Mouse (Mus musculus) heart, embryonic 12.5 days (tissue): ENCODE measurements around the gene Ap1s1. TPM values are rescaled to one million over a fixed set of nuclear protein-coding genes. Genes with fewer than 3 reads are reported as not detected.

Experiments
- ATAC-seq: fragments of 200-750 bp; cut with Nextera tagmentation; 2 replicates; pipeline ENCODE4 v1.8.0; 2017; ENCODE audit warnings: moderate TSS enrichment, moderate library complexity; ENCODE audit not compliant: insufficient number of reproducible peaks, low FRiP score
- H3K27ac ChIP-seq: fragments of 300-500 bp; sonication (generic); 2 replicates; pipeline ENCODE4 v1.5.1; 2016; ENCODE audit warnings: mild to moderate bottlenecking, moderate library complexity; ENCODE audit not compliant: poor library complexity, severe bottlenecking
- H3K27me3 ChIP-seq: fragments of 300-500 bp; sonication (generic); replicated peaks from 2 replicates; pipeline ENCODE4 v1.6.1; 2016; ENCODE audit warnings: mild to moderate bottlenecking, moderate library complexity
- H3K36me3 ChIP-seq: fragments of 300-500 bp; sonication (generic); 2 replicates; pipeline ENCODE4 v1.6.1; 2016; ENCODE audit warnings: mild to moderate bottlenecking, moderate library complexity
- H3K4me1 ChIP-seq: fragments of 300-500 bp; sonication (generic); replicated peaks from 2 replicates; pipeline ENCODE4 v1.6.1; 2016; ENCODE audit warnings: mild to moderate bottlenecking
- H3K4me2 ChIP-seq: fragments of 300-500 bp; sonication (generic); 2 replicates; pipeline ENCODE4 v1.6.1; 2016; ENCODE audit warnings: mild to moderate bottlenecking, moderate library complexity
- H3K4me3 ChIP-seq: fragments of 300-500 bp; sonication (generic); 2 replicates; pipeline ENCODE4 v1.5.1; 2016; ENCODE audit warnings: mild to moderate bottlenecking
- H3K9ac ChIP-seq: fragments of 300-500 bp; sonication (generic); 2 replicates; pipeline ENCODE4 v1.6.1; 2016; ENCODE audit warnings: mild to moderate bottlenecking, moderate library complexity
- H3K9me3 ChIP-seq: fragments of 300-500 bp; sonication (generic); replicated peaks from 2 replicates; pipeline ENCODE4 v1.6.1; 2016; ENCODE audit warnings: mild to moderate bottlenecking, moderate library complexity
- whole genome bisulfite sequencing: fragments of 180-500 bp; shearing (Covaris S2); methylation state at CpG from one replicate; pipeline ENCODE4 v1.1.7; 2016; 5-methylcytosine and 5-hydroxymethylcytosine counted together
- polyA plus RNA-seq: library from polyadenylated mRNA; unstranded; fragments of >200 nt; fragmentation: Nextera tagmentation; extraction: Ambion mirVana; gene quantifications from 2 replicates; pipeline ENCODE4 v1.2.1, GENCODE M21; 2016

Gene Ap1s1
- polyA plus RNA-seq, 1 experiment from 2014 or later, result 143 TPM

DNA sequence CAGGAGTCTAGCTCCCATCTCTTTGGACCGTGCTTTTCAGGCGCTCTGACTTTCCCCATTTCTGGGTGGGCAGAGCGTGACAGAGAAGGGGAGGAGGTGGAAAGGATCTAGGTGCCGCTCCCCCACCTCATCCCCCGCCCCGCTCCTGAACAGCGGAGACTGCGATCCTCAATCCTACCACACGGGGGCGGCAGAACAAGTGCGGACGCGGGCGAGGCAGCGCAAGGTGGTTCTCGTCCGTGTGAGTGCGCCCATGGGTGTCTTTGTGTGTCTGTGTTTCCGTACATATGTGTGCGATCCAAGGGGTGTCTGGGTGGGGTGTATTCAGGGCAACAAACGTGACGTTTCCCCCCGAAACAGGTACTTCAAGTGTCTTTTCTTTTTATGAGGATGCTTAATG is 20.8 kb downstream of the Ap1s1 start:
- Histone ChIP-seq H3K4me1 (peaks cover 13% of the 10 kb centered on the region), H3K4me2 (0 out of 2 replicates have a peak overlapping the region, but pooled peaks have one; percentile 36), H3K36me3 (no peaks in the 10 kb centered on the region), H3K27me3 (peaks cover 81% of the 10 kb centered on the region), H3K27ac (no peak overlapping the region), H3K9ac (no peak overlapping the region), H3K4me3 (no peak overlapping the region), H3K9me3 (0 out of 2 replicates have a peak, but pooled peaks cover 2% of the 10 kb centered on the region)
- under 1% methylated on average over 23 of the region's 23 CpGs for WGBS
- ATAC-seq, result no peak

DNA sequence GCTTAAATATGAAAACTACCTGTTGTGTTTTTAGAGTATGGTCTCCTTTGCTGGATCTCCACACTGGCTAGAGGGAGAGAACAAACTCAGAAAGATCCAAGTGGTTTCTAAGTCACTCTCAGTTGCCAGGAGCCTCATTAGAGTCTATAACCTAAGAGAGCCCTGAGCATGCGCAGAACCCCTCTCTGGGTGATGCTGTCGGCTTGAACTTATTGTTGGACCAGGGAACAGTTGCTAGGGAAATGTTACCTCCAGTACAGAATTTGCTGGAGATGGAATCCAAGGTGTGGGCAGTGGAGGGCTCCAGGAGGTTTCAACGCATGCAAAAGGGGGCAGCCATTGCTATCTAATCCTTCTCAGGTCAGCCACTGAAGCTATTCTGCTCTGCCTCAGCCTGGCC is 21.6 kb downstream of the Ap1s1 start:
- Histone ChIP-seq H3K4me3 (no peak overlapping the region), H3K36me3 (no peaks in the 10 kb centered on the region), H3K9me3 (0 out of 2 replicates have a peak, but pooled peaks cover 2% of the 10 kb centered on the region), H3K4me1 (peaks cover 7% of the 10 kb centered on the region), H3K4me2 (no peak overlapping the region), H3K27ac (no peak overlapping the region), H3K27me3 (peaks cover 74% of the 10 kb centered on the region), H3K9ac (no peak overlapping the region)
- no peak for ATAC-seq
- 45% methylated on average over 3 of the region's 3 CpGs for WGBS

DNA sequence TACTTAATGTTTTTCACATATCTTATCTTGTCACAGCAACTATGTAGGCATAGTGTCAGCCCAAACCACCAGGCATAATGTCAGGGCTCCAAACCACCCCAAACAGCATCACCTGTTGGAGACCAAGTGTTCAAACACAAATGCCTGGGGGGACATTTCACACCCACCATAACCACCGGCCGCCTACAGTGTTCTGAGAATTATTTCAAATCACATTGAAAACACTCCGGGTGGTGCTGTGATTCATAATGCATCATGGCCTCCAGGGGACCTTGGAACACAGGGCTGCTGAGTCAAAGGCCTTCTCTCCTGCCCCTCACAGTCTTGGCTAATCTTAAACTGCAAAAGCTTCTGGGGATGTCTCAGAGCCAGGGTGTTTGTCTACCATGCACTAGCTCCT is 30.0 kb downstream of the Ap1s1 start:
- Histone ChIP-seq H3K9ac (no peak overlapping the region), H3K4me1 (no peaks in the 10 kb centered on the region), H3K4me2 (no peak overlapping the region), H3K4me3 (no peak overlapping the region), H3K27ac (no peak overlapping the region), H3K36me3 (no peaks in the 10 kb centered on the region), H3K27me3 (no peaks in the 10 kb centered on the region), H3K9me3 (peaks cover 13% of the 10 kb centered on the region; the same call in 1 of the 2 replicates)
- no peak for ATAC-seq
- 86% methylated on average over 3 of the region's 3 CpGs for WGBS

DNA sequence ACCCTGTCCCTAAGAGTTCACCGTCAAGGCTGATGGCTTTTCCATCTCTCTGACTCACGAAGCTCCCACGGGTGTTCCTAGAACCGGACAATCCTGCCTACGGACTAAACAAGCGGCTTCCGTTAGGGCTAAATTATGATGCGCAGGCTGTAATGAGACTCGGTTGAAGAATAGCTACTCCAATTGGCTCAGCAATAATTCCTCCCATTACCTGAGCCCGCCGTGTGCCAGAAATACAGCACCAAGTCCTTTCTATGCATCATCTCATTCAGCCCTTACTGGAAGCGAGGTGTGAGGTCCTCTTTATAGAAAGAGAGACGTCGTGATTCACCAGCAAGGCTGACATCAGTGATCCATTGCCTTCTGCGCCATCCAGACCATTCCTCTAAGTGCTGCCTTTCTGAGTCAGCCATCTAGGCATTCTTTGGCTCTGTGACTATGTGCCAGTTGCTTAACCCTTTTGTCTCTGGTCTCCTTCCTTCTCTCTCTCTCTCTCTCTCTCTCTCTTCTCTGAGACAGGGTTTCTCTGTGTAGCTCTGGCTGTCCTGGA is 33.5 kb downstream of the Ap1s1 start:
- no peaks in the 10 kb centered on the region for H3K36me3 ChIP-seq
- no peaks in the 10 kb centered on the region for H3K4me1 ChIP-seq
- no peak overlapping the region for H3K4me3 ChIP-seq
- no peak overlapping the region for H3K9ac ChIP-seq
- WGBS, result 72% methylated on average over 15 of the region's 15 CpGs
- no peak overlapping the region for H3K4me2 ChIP-seq
- no peak overlapping the region for H3K27ac ChIP-seq
- ATAC-seq, result no peak
- no peaks in the 10 kb centered on the region for H3K27me3 ChIP-seq
- H3K9me3 ChIP-seq, result peaks cover 13% of the 10 kb centered on the region; the same call in 1 of the 2 replicates

DNA sequence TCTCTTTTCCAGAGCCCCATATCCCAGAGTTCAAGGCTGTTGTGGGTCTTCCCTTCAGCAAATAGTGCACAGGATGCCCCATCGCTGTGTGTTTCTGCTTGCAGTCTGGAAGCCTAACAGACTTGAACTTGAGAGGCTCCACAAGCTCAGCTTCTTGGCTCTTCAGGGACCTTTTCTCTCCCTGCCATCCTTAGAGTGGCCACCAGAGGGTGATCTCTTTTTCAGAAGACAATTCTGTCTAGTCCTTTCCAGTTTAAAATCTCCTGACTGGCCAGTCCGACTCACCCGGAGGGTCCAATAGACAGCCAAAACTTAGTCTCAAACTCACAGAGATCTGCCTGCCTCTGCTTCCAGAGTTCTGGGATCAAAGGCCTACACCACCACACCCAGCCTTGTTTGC is 35.9 kb downstream of the Ap1s1 start:
- Histone ChIP-seq H3K9ac (no peak overlapping the region), H3K9me3 (peaks cover 13% of the 10 kb centered on the region; the same call in 1 of the 2 replicates), H3K27ac (no peak overlapping the region), H3K4me1 (no peaks in the 10 kb centered on the region; the same call in 1 of the 2 replicates), H3K4me2 (no peak overlapping the region), H3K27me3 (no peaks in the 10 kb centered on the region), H3K36me3 (no peaks in the 10 kb centered on the region), H3K4me3 (no peak overlapping the region)
- 27% methylated on average over 3 of the region's 3 CpGs for WGBS
- no peak for ATAC-seq

DNA sequence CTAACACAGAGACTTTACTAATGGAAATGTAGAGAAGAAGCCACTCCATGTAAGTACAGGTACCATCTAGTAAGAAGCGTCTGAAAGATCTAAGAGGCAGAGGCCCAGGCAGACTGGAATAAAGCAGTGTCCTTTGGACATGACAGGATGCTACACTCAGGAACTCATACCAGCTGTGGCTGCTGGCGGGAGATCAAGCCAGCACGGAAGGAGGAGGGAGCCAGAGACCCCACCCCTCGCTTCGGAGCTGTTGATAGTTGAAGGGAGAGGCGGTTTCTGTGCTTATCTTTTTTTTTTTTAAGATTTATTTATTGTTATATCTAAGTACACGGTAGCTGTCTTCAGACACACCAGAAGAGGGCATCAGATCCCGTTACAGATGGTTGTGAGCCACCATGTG is 38.7 kb downstream of the Ap1s1 start:
- no peaks in the 10 kb centered on the region for H3K9me3 ChIP-seq
- H3K27ac ChIP-seq, result no peak overlapping the region
- H3K9ac ChIP-seq, result no peak overlapping the region
- no peak overlapping the region for H3K4me2 ChIP-seq
- no peaks in the 10 kb centered on the region for H3K27me3 ChIP-seq
- no peaks in the 10 kb centered on the region for H3K36me3 ChIP-seq
- no peak for ATAC-seq
- WGBS, result 45% methylated on average over 8 of the region's 8 CpGs
- H3K4me3 ChIP-seq, result no peak overlapping the region
- H3K4me1 ChIP-seq, result no peaks in the 10 kb centered on the region; the same call in 1 of the 2 replicates

DNA sequence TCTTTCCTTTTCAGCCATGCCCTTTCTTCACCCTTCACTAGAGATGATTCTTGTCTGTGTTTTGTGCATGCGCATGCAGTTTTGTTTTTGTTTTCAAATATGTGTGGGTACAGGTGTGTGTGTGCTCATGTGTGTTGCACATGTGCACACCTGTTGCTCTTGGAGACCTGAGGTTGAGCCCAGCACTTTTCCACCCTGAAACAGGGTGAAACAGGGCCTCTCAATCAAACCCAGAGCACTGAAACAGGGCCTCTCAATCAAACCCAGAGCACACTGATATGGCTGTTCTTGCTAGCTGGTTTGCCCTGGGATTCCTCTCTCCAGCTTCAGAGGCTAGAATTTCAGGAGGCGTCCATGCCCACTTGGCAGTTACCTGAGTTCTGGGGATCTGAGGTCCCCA is 45.3 kb downstream of the Ap1s1 start:
- no peaks in the 10 kb centered on the region for H3K4me1 ChIP-seq
- H3K27ac ChIP-seq, result no peak overlapping the region
- peaks cover 10% of the 10 kb centered on the region for H3K36me3 ChIP-seq
- 76% methylated on average over 2 of the region's 2 CpGs for WGBS
- no peak overlapping the region for H3K4me3 ChIP-seq
- H3K9me3 ChIP-seq, result no peaks in the 10 kb centered on the region
- H3K27me3 ChIP-seq, result no peaks in the 10 kb centered on the region
- H3K4me2 ChIP-seq, result no peak overlapping the region
- H3K9ac ChIP-seq, result no peak overlapping the region
- no peak for ATAC-seq

DNA sequence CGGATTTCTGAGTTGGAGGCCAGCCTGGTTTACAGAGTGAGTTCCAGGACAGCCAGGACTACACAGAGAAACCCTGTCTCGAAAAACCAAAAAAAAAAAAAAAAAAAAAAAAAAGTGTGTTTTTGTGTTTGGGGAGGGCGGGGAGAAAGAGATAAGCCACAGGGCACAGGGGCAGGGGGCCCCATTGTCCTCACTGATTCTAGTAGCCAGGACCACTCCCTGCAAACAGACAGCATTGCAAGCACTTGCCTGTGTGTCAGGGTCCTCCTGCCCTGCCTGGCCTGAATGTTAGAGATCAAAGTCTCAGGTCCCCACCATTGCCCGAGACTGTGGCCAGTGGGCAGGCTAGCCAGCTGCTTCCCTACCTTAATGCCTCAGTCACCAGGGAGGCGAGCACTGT is 46.5 kb downstream of the Ap1s1 start:
- H3K27ac ChIP-seq, result no peak overlapping the region
- H3K4me1 ChIP-seq, result no peaks in the 10 kb centered on the region
- no peak for ATAC-seq
- H3K4me3 ChIP-seq, result no peak overlapping the region
- H3K27me3 ChIP-seq, result no peaks in the 10 kb centered on the region
- 71% methylated on average over 5 of the region's 5 CpGs for WGBS
- H3K9ac ChIP-seq, result no peak overlapping the region
- peaks cover 22% of the 10 kb centered on the region for H3K36me3 ChIP-seq
- no peaks in the 10 kb centered on the region for H3K9me3 ChIP-seq
- no peak overlapping the region for H3K4me2 ChIP-seq

DNA sequence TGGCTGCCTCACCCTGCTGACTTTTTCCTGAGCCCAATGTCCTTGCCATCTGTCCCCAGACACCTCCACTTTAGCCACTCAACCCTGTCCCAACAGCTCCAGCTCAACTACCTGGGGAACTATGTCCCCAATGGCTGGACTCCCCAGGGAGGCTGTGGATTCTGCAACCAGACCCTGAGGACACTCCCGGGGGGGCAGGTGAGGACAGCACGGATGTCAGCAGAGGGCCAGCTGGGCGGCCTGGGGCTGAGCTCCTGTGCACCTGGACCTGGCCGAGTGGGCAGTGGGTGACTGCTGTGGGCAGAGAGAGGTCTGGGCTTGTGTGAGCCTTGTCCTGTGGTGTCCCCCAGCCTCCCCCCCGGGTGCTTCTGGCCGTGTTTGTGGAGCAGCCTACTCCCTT is 56.1 kb downstream of the Ap1s1 start:
- no peak overlapping the region for H3K9ac ChIP-seq
- no peak overlapping the region for H3K4me2 ChIP-seq
- no peak overlapping the region for H3K27ac ChIP-seq
- H3K4me1 ChIP-seq, result peaks cover 17% of the 10 kb centered on the region
- 88% methylated on average over 6 of the region's 6 CpGs for WGBS
- no peak for ATAC-seq
- H3K9me3 ChIP-seq, result no peaks in the 10 kb centered on the region
- H3K27me3 ChIP-seq, result no peaks in the 10 kb centered on the region
- no peak overlapping the region for H3K4me3 ChIP-seq
- peaks cover 61% of the 10 kb centered on the region for H3K36me3 ChIP-seq

DNA sequence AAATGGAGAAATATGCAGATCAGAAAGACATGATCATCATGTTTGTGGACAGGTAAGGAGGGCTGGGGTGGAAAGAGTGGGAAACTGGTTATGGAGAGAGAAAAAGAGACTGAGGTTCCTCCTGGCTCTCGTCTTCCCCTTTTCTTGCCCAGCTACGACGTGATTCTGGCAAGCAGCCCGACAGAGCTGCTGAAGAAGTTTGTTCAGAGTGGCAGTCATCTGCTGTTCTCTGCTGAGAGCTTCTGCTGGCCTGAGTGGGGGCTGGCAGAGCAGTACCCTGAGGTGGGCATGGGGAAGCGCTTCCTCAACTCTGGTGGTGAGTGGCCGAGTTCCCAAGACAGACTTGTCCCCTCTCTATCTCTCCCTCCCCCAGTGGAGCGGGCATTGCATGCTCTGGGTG is 57.5 kb downstream of the Ap1s1 start:
- peak overlapping the region; percentile 93 for H3K4me2 ChIP-seq
- H3K9ac ChIP-seq, result peak overlapping the region; percentile 93
- ATAC-seq, result no peak
- WGBS, result 69% methylated on average over 7 of the region's 7 CpGs
- H3K4me1 ChIP-seq, result peaks cover 17% of the 10 kb centered on the region
- no peaks in the 10 kb centered on the region for H3K9me3 ChIP-seq
- H3K27ac ChIP-seq, result no peak overlapping the region
- peak overlapping the region; percentile 87 for H3K4me3 ChIP-seq
- H3K27me3 ChIP-seq, result no peaks in the 10 kb centered on the region
- peaks cover 60% of the 10 kb centered on the region for H3K36me3 ChIP-seq

DNA sequence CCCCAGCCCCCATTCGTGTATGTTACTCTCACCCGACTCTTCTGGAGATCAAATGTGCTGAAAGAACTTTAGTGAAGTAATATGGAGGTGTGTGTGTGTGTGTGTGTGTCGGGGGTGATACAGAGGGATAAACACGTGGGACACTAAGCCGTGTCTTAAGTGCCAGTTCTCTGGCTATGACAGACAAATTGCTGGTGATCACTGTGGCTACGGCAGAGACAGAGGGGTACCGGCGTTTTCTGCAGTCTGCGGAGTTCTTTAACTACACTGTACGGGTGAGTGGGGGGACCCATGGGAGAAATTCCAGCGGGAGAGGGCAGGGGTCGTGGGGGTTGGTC is 58.0 kb downstream of the Ap1s1 start, which contains the start of gene Znhit1:
TSS of gene Znhit1 (minus strand) at position 88 of the 338 bp plus-strand sequence.
- Histone ChIP-seq H3K4me2 (peak within 1 kb of the TSS; percentile 93), H3K4me1 (peaks cover 17% of the 10 kb centered on the region), H3K4me3 (peak within 1 kb of the TSS; percentile 87), H3K9ac (peak within 1 kb of the TSS; percentile 93), H3K9me3 (no peaks in the 10 kb centered on the region), H3K36me3 (peaks cover 60% of the 10 kb centered on the region), H3K27me3 (no peaks in the 10 kb centered on the region), H3K27ac (peak within 1 kb of the TSS; percentile 92)
- 5% methylated on average over 12 of the region's 12 CpGs for WGBS
- no peak for ATAC-seq
